Mouse (Mus musculus) embryonic facial prominence, embryonic 15.5 days (tissue): ENCODE measurements at regions not wholly inside any gene's neighbourhood (a gene's known extent, or its start where the extent isn't known, plus 50 kb on each side); places are given as distances from the start of the nearest gene placed in this dataset.

Experiments used
- ATAC-seq: fragments of 200-750 bp; cut with Nextera tagmentation; 2 replicates; pipeline ENCODE4 v1.8.0; 2017; ENCODE audit warnings: low read depth, moderate TSS enrichment; ENCODE audit not compliant: insufficient number of reproducible peaks, low FRiP score, low TSS enrichment
- H3K27ac ChIP-seq: fragments of 300-500 bp; sonication (generic); replicated peaks from 2 replicates; pipeline ENCODE4 v1.5.1; 2015; ENCODE audit warnings: mild to moderate bottlenecking, inconsistent platforms
- H3K27me3 ChIP-seq: fragments of 300-500 bp; sonication (generic); 2 replicates; pipeline ENCODE4 v1.6.1; 2015; ENCODE audit warnings: inconsistent platforms
- H3K36me3 ChIP-seq: fragments of 300-500 bp; sonication (generic); 2 replicates; pipeline ENCODE4 v1.6.1; 2015; ENCODE audit warnings: mild to moderate bottlenecking, inconsistent platforms
- H3K4me1 ChIP-seq: fragments of 300-500 bp; sonication (generic); 2 replicates; pipeline ENCODE4 v1.6.1; 2015; ENCODE audit warnings: inconsistent platforms
- H3K4me2 ChIP-seq: fragments of 300-500 bp; sonication (generic); replicated peaks from 2 replicates; pipeline ENCODE4 v1.6.1; 2015; ENCODE audit warnings: mild to moderate bottlenecking, inconsistent platforms
- H3K4me3 ChIP-seq: fragments of 300-500 bp; sonication (generic); replicated peaks from 2 replicates; pipeline ENCODE4 v1.5.1; 2015; ENCODE audit warnings: mild to moderate bottlenecking, inconsistent platforms
- H3K9ac ChIP-seq: fragments of 300-500 bp; sonication (generic); 2 replicates; pipeline ENCODE4 v1.6.1; 2015; ENCODE audit warnings: inconsistent platforms
- H3K9me3 ChIP-seq: fragments of 300-500 bp; sonication (generic); replicated peaks from 2 replicates; pipeline ENCODE4 v1.6.1; 2016; ENCODE audit warnings: inconsistent platforms
- WGBS: fragments of 180-500 bp; shearing (Covaris S2); methylation state at CpG from one replicate; pipeline ENCODE4 v1.1.7; 2015; 5-methylcytosine and 5-hydroxymethylcytosine counted together

GRCm38 (mm10) chr9:87784872-87785271 is 53.8 kb upstream of the Tbx18 start:
- ATAC-seq: no peak
- Histone ChIP-seq H3K4me1 (no peaks in the 10 kb centered on the region), H3K4me3 (no peak overlapping the region), H3K27ac (no peak overlapping the region), H3K36me3 (no peaks in the 10 kb centered on the region), H3K4me2 (no peak overlapping the region), H3K9me3 (no peaks in the 10 kb centered on the region), H3K9ac (no peak overlapping the region), H3K27me3 (no peaks in the 10 kb centered on the region)
- WGBS: 67% methylated on average over 1 of the region's 1 CpGs

GRCm38 (mm10) chr9:87811746-87812145 is 80.7 kb upstream of the Tbx18 start:
- 70% methylated on average over 2 of the region's 2 CpGs for WGBS
- Histone ChIP-seq H3K4me2 (no peak overlapping the region), H3K4me1 (no peaks in the 10 kb centered on the region), H3K4me3 (no peak overlapping the region), H3K9me3 (no peaks in the 10 kb centered on the region), H3K27me3 (no peaks in the 10 kb centered on the region), H3K36me3 (no peaks in the 10 kb centered on the region), H3K27ac (no peak overlapping the region), H3K9ac (no peak overlapping the region)
- no peak for ATAC-seq

- no peak overlapping the region for H3K4me3 ChIP-seq
- H3K36me3 ChIP-seq: no peaks in the 10 kb centered on the region
- H3K9me3 ChIP-seq: no peaks in the 10 kb centered on the region
- H3K4me1 ChIP-seq: 0 out of 2 replicates have a peak, but pooled peaks cover 5% of the 10 kb centered on the region
- no peaks in the 10 kb centered on the region for H3K27me3 ChIP-seq
- no peak overlapping the region for H3K27ac ChIP-seq
- 75% methylated on average over 5 of the region's 5 CpGs for WGBS
- no peak for ATAC-seq
- H3K4me2 ChIP-seq: no peak overlapping the region
- no peak overlapping the region for H3K9ac ChIP-seq
Measured at GRCm38 (mm10) chr9:87822276-87822675, 91.2 kb upstream of the Tbx18 start.

GRCm38 (mm10) chr9:87824691-87825230 is 93.7 kb upstream of the Tbx18 start:
- no peak overlapping the region for H3K9ac ChIP-seq
- WGBS: 38% methylated on average over 8 of the region's 8 CpGs
- ATAC-seq: peak; percentile 43; the same call in 1 of the 2 replicates
- H3K9me3 ChIP-seq: no peaks in the 10 kb centered on the region
- H3K27ac ChIP-seq: no peak overlapping the region
- no peak overlapping the region for H3K4me3 ChIP-seq
- no peaks in the 10 kb centered on the region for H3K27me3 ChIP-seq
- no peaks in the 10 kb centered on the region for H3K36me3 ChIP-seq
- H3K4me2 ChIP-seq: no peak overlapping the region
- H3K4me1 ChIP-seq: 0 out of 2 replicates have a peak, but pooled peaks cover 5% of the 10 kb centered on the region

- no peak overlapping the region; the same call in 1 of the 2 replicates for H3K27ac ChIP-seq
- peak; percentile 51 for ATAC-seq
- 24% methylated on average over 6 of the region's 6 CpGs for whole genome bisulfite sequencing
Measured at GRCm38 (mm10) chr9:87843898-87844297, 112.8 kb upstream of the Tbx18 start.

GRCm38 (mm10) chr9:87844453-87844852 is 113.4 kb upstream of the Tbx18 start:
- 61% methylated on average over 2 of the region's 2 CpGs for WGBS
- Histone ChIP-seq H3K9me3 (no peaks in the 10 kb centered on the region), H3K4me1 (peaks cover 6% of the 10 kb centered on the region; the same call in 1 of the 2 replicates), H3K27me3 (no peaks in the 10 kb centered on the region), H3K36me3 (no peaks in the 10 kb centered on the region), H3K27ac (no peak overlapping the region), H3K4me3 (no peak overlapping the region), H3K9ac (no peak overlapping the region), H3K4me2 (no peak overlapping the region)
- ATAC-seq: no peak

More at GRCm38 (mm10) chr9:87843898-87844297, 112.8 kb upstream of the Tbx18 start:
- Histone ChIP-seq H3K9ac (no peak overlapping the region), H3K27me3 (no peaks in the 10 kb centered on the region), H3K36me3 (no peaks in the 10 kb centered on the region), H3K4me3 (no peak overlapping the region), H3K4me2 (0 out of 2 replicates have a peak overlapping the region, but pooled peaks have one; percentile 15), H3K9me3 (no peaks in the 10 kb centered on the region), H3K4me1 (peaks cover 6% of the 10 kb centered on the region; the same call in 1 of the 2 replicates)

GRCm38 (mm10) chr9:87848882-87849281 is 117.8 kb upstream of the Tbx18 start:
- Histone ChIP-seq H3K4me1 (peaks cover 4% of the 10 kb centered on the region; the same call in 1 of the 2 replicates), H3K36me3 (no peaks in the 10 kb centered on the region), H3K4me3 (no peak overlapping the region), H3K27me3 (no peaks in the 10 kb centered on the region), H3K9me3 (no peaks in the 10 kb centered on the region), H3K9ac (no peak overlapping the region), H3K27ac (no peak overlapping the region; the same call in 1 of the 2 replicates), H3K4me2 (no peak overlapping the region)
- no peak for ATAC-seq
- 66% methylated on average over 5 of the region's 5 CpGs for whole genome bisulfite sequencing

GRCm38 (mm10) chr9:87850133-87850532 is 119.1 kb upstream of the Tbx18 start:
- Histone ChIP-seq H3K4me1 (peaks cover 2% of the 10 kb centered on the region; the same call in 1 of the 2 replicates), H3K27me3 (no peaks in the 10 kb centered on the region), H3K27ac (no peak overlapping the region), H3K9ac (no peak overlapping the region), H3K36me3 (no peaks in the 10 kb centered on the region), H3K9me3 (no peaks in the 10 kb centered on the region), H3K4me2 (no peak overlapping the region), H3K4me3 (no peak overlapping the region)
- 98% methylated on average over 1 of the region's 1 CpGs for WGBS
- no peak for ATAC-seq

GRCm38 (mm10) chr9:87861588-87861987 is 130.5 kb upstream of the Tbx18 start:
- no peak overlapping the region for H3K27ac ChIP-seq
- ATAC-seq: no peak
- H3K36me3 ChIP-seq: no peaks in the 10 kb centered on the region
- no peak overlapping the region for H3K4me2 ChIP-seq
- H3K4me3 ChIP-seq: no peak overlapping the region
- H3K27me3 ChIP-seq: no peaks in the 10 kb centered on the region
- 56% methylated on average over 1 of the region's 1 CpGs for WGBS
- H3K9ac ChIP-seq: no peak overlapping the region
- H3K9me3 ChIP-seq: no peaks in the 10 kb centered on the region
- H3K4me1 ChIP-seq: no peaks in the 10 kb centered on the region

GRCm38 (mm10) chr9:87865236-87865635 is 134.2 kb upstream of the Tbx18 start:
- H3K4me2 ChIP-seq: no peak overlapping the region
- no peak overlapping the region for H3K27ac ChIP-seq
- no peaks in the 10 kb centered on the region for H3K4me1 ChIP-seq
- no peak for ATAC-seq
- H3K9ac ChIP-seq: no peak overlapping the region
- no peaks in the 10 kb centered on the region for H3K9me3 ChIP-seq
- 59% methylated on average over 6 of the region's 6 CpGs for WGBS
- H3K27me3 ChIP-seq: no peaks in the 10 kb centered on the region
- H3K4me3 ChIP-seq: no peak overlapping the region
- no peaks in the 10 kb centered on the region for H3K36me3 ChIP-seq

GRCm38 (mm10) chr9:87872384-87872905 is 141.4 kb upstream of the Tbx18 start:
- H3K36me3 ChIP-seq: no peaks in the 10 kb centered on the region
- H3K4me2 ChIP-seq: no peak overlapping the region
- no peak for ATAC-seq
- no peaks in the 10 kb centered on the region for H3K9me3 ChIP-seq
- no peak overlapping the region for H3K4me3 ChIP-seq
- no peak overlapping the region for H3K9ac ChIP-seq
- no peaks in the 10 kb centered on the region for H3K4me1 ChIP-seq
- no peak overlapping the region for H3K27ac ChIP-seq
- WGBS: 85% methylated on average over 6 of the region's 6 CpGs
- no peaks in the 10 kb centered on the region for H3K27me3 ChIP-seq

- WGBS: 69% methylated on average over 1 of the region's 1 CpGs
- no peak for ATAC-seq
- no peak overlapping the region for H3K9ac ChIP-seq
- no peaks in the 10 kb centered on the region for H3K9me3 ChIP-seq
- H3K36me3 ChIP-seq: no peaks in the 10 kb centered on the region
- no peak overlapping the region for H3K27ac ChIP-seq
- no peaks in the 10 kb centered on the region for H3K4me1 ChIP-seq
- no peak overlapping the region for H3K4me3 ChIP-seq
- no peaks in the 10 kb centered on the region for H3K27me3 ChIP-seq
- H3K4me2 ChIP-seq: no peak overlapping the region
Measured at GRCm38 (mm10) chr9:87882587-87882986, 151.5 kb upstream of the Tbx18 start.
